Mouse (Mus musculus): ENCODE data around the gene Fam19a1. TPM values are rescaled to one million over a fixed set of nuclear protein-coding genes. Genes with fewer than 3 reads are reported as not detected.

Fam19a1 gene
- polyA plus RNA-seq, 1 experiment from 2014 or later = 40.0 TPM

- ATAC-seq = no peak
- Histone ChIP-seq H3K4me1 (ENCODE audit: control insufficient read depth, insufficient read depth, low read length) (no peaks in the 10 kb centered on the region), H3K27me3 (ENCODE audit: control insufficient read depth, insufficient read depth, low read depth, low read length) (no peaks in the 10 kb centered on the region), H3K36me3 (ENCODE audit: control insufficient read depth, insufficient read depth, low read length) (no peaks in the 10 kb centered on the region), H3K4me2 (ENCODE audit: low read length) (no peak overlapping the region), H3K9me3 (replicated peaks; ENCODE audit: control insufficient read depth, low read length, poor library complexity, severe bottlenecking) (no peaks in the 10 kb centered on the region), H3K4me3 (ENCODE audit: low read depth, low read length) (no peak overlapping the region), H3K9ac (ENCODE audit: low read depth, low read length) (no peak overlapping the region), H3K27ac (ENCODE audit: low read length) (no peak overlapping the region)
- 75% methylated on average over 1 of the region's 1 CpGs for WGBS
Observed at GRCm38 (mm10) chr6:96624196-96624595, 511.2 kb downstream of the Fam19a1 start.

GRCm38 (mm10) chr6:96631518-96631917 lies 518.6 kb downstream of the Fam19a1 start:
- Histone ChIP-seq H3K9me3 (replicated peaks; ENCODE audit: control insufficient read depth, low read length, poor library complexity, severe bottlenecking) (no peaks in the 10 kb centered on the region), H3K9ac (ENCODE audit: low read depth, low read length) (no peak overlapping the region), H3K27ac (ENCODE audit: low read length) (no peak overlapping the region), H3K4me3 (ENCODE audit: low read depth, low read length) (no peak overlapping the region), H3K36me3 (ENCODE audit: control insufficient read depth, insufficient read depth, low read length) (no peaks in the 10 kb centered on the region), H3K27me3 (ENCODE audit: control insufficient read depth, insufficient read depth, low read depth, low read length) (no peaks in the 10 kb centered on the region), H3K4me2 (ENCODE audit: low read length) (no peak overlapping the region), H3K4me1 (ENCODE audit: control insufficient read depth, insufficient read depth, low read length) (no peaks in the 10 kb centered on the region)
- no peak for ATAC-seq
- WGBS = 44% methylated on average over 6 of the region's 6 CpGs

GRCm38 (mm10) chr6:96632243-96632642 lies 519.3 kb downstream of the Fam19a1 start:
- 72% methylated on average over 3 of the region's 3 CpGs for WGBS
- H3K27ac ChIP-seq (ENCODE audit: low read length) = no peak overlapping the region
- H3K4me1 ChIP-seq (ENCODE audit: control insufficient read depth, insufficient read depth, low read length) = no peaks in the 10 kb centered on the region
- H3K4me3 ChIP-seq (ENCODE audit: low read depth, low read length) = no peak overlapping the region
- no peak for ATAC-seq
- H3K9ac ChIP-seq (ENCODE audit: low read depth, low read length) = no peak overlapping the region
- H3K4me2 ChIP-seq (ENCODE audit: low read length) = no peak overlapping the region
- H3K27me3 ChIP-seq (ENCODE audit: control insufficient read depth, insufficient read depth, low read depth, low read length) = no peaks in the 10 kb centered on the region
- H3K36me3 ChIP-seq (ENCODE audit: control insufficient read depth, insufficient read depth, low read length) = no peaks in the 10 kb centered on the region
- no peaks in the 10 kb centered on the region for H3K9me3 ChIP-seq (replicated peaks; ENCODE audit: control insufficient read depth, low read length, poor library complexity, severe bottlenecking)

- Histone ChIP-seq H3K4me3 (ENCODE audit: low read depth, low read length) (no peak overlapping the region), H3K27me3 (ENCODE audit: control insufficient read depth, insufficient read depth, low read depth, low read length) (no peaks in the 10 kb centered on the region), H3K4me2 (ENCODE audit: low read length) (no peak overlapping the region), H3K4me1 (ENCODE audit: control insufficient read depth, insufficient read depth, low read length) (no peaks in the 10 kb centered on the region), H3K9me3 (replicated peaks; ENCODE audit: control insufficient read depth, low read length, poor library complexity, severe bottlenecking) (no peaks in the 10 kb centered on the region), H3K9ac (ENCODE audit: low read depth, low read length) (no peak overlapping the region), H3K27ac (ENCODE audit: low read length) (no peak overlapping the region), H3K36me3 (ENCODE audit: control insufficient read depth, insufficient read depth, low read length) (no peaks in the 10 kb centered on the region)
- WGBS = 85% methylated on average over 2 of the region's 2 CpGs
- ATAC-seq = no peak
Observed at GRCm38 (mm10) chr6:96635663-96636062, 522.7 kb downstream of the Fam19a1 start.

GRCm38 (mm10) chr6:96648742-96649141 lies 535.8 kb downstream of the Fam19a1 start:
- 89% methylated on average over 2 of the region's 2 CpGs for WGBS

GRCm38 (mm10) chr6:96649267-96649666 lies 536.3 kb downstream of the Fam19a1 start:
- H3K4me2 ChIP-seq (ENCODE audit: low read length) = no peak overlapping the region
- no peaks in the 10 kb centered on the region for H3K36me3 ChIP-seq (ENCODE audit: control insufficient read depth, insufficient read depth, low read length)
- no peaks in the 10 kb centered on the region for H3K4me1 ChIP-seq (ENCODE audit: control insufficient read depth, insufficient read depth, low read length)
- H3K9ac ChIP-seq (ENCODE audit: low read depth, low read length) = no peak overlapping the region
- no peak for ATAC-seq
- no peaks in the 10 kb centered on the region for H3K9me3 ChIP-seq (replicated peaks; ENCODE audit: control insufficient read depth, low read length, poor library complexity, severe bottlenecking)
- no peak overlapping the region for H3K4me3 ChIP-seq (ENCODE audit: low read depth, low read length)
- WGBS = 89% methylated on average over 5 of the region's 5 CpGs
- H3K27ac ChIP-seq (ENCODE audit: low read length) = no peak overlapping the region
- no peaks in the 10 kb centered on the region for H3K27me3 ChIP-seq (ENCODE audit: control insufficient read depth, insufficient read depth, low read depth, low read length)

More at GRCm38 (mm10) chr6:96648742-96649141, 535.8 kb downstream of the Fam19a1 start:
- no peak for ATAC-seq
- no peak overlapping the region for H3K4me2 ChIP-seq (ENCODE audit: low read length)
- no peak overlapping the region for H3K9ac ChIP-seq (ENCODE audit: low read depth, low read length)
- H3K9me3 ChIP-seq (replicated peaks; ENCODE audit: control insufficient read depth, low read length, poor library complexity, severe bottlenecking) = no peaks in the 10 kb centered on the region
- H3K4me3 ChIP-seq (ENCODE audit: low read depth, low read length) = no peak overlapping the region
- H3K36me3 ChIP-seq (ENCODE audit: control insufficient read depth, insufficient read depth, low read length) = no peaks in the 10 kb centered on the region
- H3K4me1 ChIP-seq (ENCODE audit: control insufficient read depth, insufficient read depth, low read length) = peaks cover 2% of the 10 kb centered on the region; the same call in 1 of the 2 replicates
- H3K27me3 ChIP-seq (ENCODE audit: control insufficient read depth, insufficient read depth, low read depth, low read length) = no peaks in the 10 kb centered on the region
- H3K27ac ChIP-seq (ENCODE audit: low read length) = no peak overlapping the region

GRCm38 (mm10) chr6:96666311-96666710 lies 553.4 kb downstream of the Fam19a1 start:
- H3K4me3 ChIP-seq (ENCODE audit: low read depth, low read length) = no peak overlapping the region
- no peaks in the 10 kb centered on the region for H3K9me3 ChIP-seq (replicated peaks; ENCODE audit: control insufficient read depth, low read length, poor library complexity, severe bottlenecking)
- no peak overlapping the region for H3K4me2 ChIP-seq (ENCODE audit: low read length)
- H3K27ac ChIP-seq (ENCODE audit: low read length) = no peak overlapping the region
- 96% methylated on average over 1 of the region's 1 CpGs for WGBS
- no peaks in the 10 kb centered on the region for H3K4me1 ChIP-seq (ENCODE audit: control insufficient read depth, insufficient read depth, low read length)
- no peak for ATAC-seq
- H3K36me3 ChIP-seq (ENCODE audit: control insufficient read depth, insufficient read depth, low read length) = no peaks in the 10 kb centered on the region
- H3K27me3 ChIP-seq (ENCODE audit: control insufficient read depth, insufficient read depth, low read depth, low read length) = no peaks in the 10 kb centered on the region
- no peak overlapping the region for H3K9ac ChIP-seq (ENCODE audit: low read depth, low read length)

GRCm38 (mm10) chr6:96677813-96678212 lies 564.9 kb downstream of the Fam19a1 start:
- 91% methylated on average over 3 of the region's 3 CpGs for WGBS
- Histone ChIP-seq H3K9me3 (replicated peaks; ENCODE audit: control insufficient read depth, low read length, poor library complexity, severe bottlenecking) (no peaks in the 10 kb centered on the region), H3K4me2 (ENCODE audit: low read length) (no peak overlapping the region), H3K9ac (ENCODE audit: low read depth, low read length) (no peak overlapping the region), H3K4me1 (ENCODE audit: control insufficient read depth, insufficient read depth, low read length) (no peaks in the 10 kb centered on the region), H3K4me3 (ENCODE audit: low read depth, low read length) (no peak overlapping the region), H3K36me3 (ENCODE audit: control insufficient read depth, insufficient read depth, low read length) (no peaks in the 10 kb centered on the region), H3K27me3 (ENCODE audit: control insufficient read depth, insufficient read depth, low read depth, low read length) (no peaks in the 10 kb centered on the region), H3K27ac (ENCODE audit: low read length) (no peak overlapping the region)
- no peak for ATAC-seq

Data from midbrain, embryonic 16.5 days (tissue).